Mouse (Mus musculus): Measurements from ENCODE around the gene Suz12. TPM values are rescaled to one million over a fixed set of nuclear protein-coding genes. Genes with fewer than 3 reads are reported as not detected.
"Not testable (repeated sequence)": the region's sequence is repeated elsewhere in the genome, so short reads cannot be mapped to it uniquely, and the experiment has no call there.

Gene Suz12
- total RNA-seq, 4 experiments from 2014 or later: 35.1 to 45.0 (median 42.2) TPM

DNA sequence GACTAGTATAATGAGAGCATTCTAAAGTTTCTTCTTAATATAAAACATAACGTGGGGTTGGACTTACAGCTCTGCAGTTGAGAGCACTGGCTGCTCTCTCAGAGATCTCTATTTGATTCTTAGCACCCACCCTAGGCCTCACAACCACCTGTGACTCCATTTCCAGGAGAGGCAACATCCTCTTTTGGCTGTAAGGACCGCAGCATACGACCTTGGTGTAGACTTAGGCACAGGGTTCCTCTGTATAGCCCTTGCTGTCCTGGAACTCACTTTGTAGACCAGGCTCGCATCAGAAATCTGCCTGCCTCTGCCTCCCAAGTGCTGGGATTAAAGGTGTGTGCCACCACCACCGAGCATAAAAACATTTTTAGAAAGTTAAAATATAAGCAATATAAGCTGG, 1.3 kb upstream of the Suz12 start:
- DNase-seq (ENCODE audit: low spot score in 2 of 2): no peak

DNA sequence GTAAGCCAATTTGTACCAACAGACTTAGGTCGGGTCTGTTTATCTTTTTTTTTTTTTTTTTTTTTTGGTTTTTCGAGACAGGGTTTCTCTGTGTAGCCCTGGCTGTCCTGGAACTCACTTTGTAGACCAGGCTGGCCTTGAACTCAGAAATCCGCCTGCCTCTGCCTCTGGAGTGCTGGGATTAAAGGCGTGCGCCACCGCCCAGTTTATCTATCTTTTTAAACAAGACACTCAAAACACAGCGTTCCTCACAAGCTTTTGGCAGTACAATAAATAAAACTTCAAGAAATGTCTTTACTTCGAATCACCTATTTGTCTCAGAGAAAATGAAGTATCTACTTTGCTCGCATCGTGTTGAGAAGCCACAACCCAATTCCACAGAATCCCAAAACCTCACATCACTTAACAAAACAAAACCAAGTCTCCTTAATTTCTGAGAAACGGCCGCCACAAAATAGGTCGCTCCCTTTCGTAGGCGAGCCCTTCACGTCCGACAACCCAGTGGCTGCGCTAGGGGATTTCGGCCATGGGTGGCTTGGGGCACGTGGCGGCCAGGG, 793 bp upstream of the Suz12 start:
- DNase-seq (ENCODE audit: low spot score in 2 of 2): no peak

DNA sequence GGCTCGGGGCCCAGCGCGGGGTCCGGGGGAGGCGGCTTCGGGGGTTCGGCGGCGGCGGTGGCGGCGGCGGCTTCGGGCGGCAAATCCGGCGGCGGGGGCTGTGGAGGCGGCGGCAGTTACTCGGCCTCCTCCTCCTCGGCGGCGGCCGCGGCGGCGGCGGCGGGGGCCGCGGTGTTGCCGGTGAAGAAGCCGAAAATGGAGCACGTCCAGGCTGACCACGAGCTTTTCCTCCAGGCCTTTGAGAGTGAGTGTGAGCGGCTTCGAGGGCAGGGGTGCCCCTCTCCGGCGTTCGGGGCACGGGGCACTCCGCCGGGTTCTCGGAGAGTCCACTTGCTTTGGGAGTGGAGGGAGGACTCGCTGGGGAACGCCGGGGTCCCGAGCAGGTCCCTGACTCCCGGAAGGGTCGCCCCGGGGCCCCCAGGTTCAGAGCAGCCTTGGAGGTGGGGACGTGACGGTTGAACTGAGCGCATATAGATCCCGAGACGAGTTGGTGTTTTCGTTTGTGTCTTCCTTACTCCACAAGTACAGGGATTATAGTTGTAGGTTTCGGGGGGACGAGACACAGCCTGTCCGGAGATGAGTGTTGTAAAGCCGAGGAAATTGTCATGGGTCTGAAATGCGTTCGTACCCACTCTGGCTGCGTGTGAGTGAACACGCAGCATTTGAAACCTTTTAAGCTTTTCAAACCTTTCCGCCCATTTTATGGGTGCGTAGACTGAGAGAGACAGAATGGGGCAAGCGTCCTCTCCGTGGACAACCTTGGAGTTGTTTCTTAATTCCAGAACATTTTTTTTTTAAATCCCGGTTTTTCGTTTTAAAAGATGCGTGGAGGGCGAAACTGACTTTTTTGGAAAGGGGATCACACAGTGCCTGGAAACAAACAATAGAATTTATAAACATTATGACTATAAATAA, 707 bp downstream of the Suz12 start:
- DNase-seq (ENCODE audit: low spot score in 2 of 2): peak in 1 of 2 experiments; percentile 15

DNA sequence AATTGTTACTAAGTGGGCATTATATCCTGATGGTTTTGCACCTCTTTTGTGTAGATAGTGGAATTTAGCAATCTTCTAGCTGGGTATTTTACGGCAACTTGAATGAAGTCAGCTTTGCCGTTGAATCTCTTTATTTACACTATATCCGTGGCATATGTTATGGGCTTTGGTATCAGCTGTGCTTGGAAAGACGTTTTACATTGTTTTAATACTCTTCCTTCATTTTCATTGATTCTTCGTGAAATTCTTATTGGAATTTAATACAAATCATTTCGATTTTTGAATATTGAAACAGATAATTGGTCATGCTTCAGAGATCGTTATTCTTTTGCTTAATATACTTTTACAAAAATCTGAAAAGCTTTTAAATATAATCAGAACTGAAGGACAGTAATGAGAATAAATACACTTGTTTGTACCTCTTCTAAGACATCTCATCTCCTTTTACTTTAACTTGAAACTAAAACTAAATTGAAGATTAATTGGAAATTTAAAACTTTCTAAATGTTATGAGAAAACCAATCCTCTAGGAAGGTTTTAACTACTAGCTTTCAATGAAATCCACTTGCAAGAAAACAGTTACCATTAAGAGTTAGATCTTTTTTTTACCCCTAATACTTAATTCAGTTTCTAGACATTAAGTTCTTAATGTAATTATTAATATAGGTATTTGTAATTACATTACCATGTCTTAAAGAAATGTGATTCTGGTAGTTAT, 1.5 kb downstream of the Suz12 start:
- no peak for DNase-seq (ENCODE audit: low spot score in 2 of 2)

DNA sequence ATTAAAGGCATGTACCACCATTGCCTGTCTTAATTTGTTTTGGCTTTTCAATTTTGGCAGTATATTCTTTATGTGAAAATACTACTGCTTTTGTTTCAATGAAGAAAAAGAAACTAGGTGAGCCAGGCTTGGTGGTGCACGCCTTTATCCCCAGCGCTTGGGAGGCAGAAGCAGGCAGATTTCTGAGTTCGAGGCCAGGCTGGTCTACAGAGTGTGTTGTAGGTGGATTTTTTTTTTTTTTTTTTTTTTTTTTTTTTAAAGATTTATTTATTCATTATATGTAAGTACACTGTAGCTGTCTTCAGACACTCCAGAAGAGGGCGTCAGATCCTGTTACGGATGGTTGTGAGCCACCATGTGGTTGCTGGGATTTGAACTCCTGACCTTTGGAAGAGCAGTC, 23.6 kb downstream of the Suz12 start:
- DNase-seq (ENCODE audit: low spot score in 2 of 2): not testable (repeated sequence)

DNA sequence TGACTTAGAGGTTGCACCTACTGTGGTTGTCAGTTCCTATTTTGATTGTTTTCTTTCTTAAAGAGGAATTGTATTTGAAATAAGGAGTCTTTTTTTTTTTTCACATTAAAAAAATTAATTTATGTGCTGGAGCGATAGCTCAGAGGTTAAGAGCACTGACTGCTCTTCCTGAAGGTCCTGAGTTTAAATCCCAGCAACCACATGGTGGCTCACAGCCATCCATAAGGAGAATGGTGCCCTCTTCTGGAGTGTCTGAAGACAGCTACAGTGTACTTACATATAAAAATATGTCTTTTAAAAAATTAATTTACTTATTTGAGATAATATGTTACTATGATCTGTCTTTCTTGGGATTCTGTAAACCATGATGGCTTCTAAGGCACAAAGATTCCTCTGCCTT, 26.9 kb downstream of the Suz12 start:
- no peak for DNase-seq (ENCODE audit: low spot score in 2 of 2)

DNA sequence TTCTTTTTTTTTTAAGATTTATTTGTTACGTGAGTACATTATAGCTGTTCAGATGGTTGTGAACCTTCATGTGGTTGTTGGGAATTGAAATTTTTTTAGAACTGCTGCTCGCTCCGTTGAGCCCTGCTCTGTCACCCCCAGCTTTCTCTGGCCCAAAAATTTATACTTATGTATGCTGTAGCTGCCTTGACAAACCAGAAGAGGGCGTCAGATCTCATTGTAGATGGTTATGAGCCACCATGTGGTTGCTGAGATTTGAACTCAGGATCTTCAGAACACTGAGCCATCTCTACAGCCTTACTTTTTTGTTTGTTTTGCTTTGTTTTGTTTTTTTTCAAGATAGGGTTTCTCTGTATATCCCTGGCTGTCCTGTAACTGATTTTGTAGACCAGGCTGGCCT, 28.4 kb downstream of the Suz12 start:
- no peak for DNase-seq (ENCODE audit: low spot score in 2 of 2)

DNA sequence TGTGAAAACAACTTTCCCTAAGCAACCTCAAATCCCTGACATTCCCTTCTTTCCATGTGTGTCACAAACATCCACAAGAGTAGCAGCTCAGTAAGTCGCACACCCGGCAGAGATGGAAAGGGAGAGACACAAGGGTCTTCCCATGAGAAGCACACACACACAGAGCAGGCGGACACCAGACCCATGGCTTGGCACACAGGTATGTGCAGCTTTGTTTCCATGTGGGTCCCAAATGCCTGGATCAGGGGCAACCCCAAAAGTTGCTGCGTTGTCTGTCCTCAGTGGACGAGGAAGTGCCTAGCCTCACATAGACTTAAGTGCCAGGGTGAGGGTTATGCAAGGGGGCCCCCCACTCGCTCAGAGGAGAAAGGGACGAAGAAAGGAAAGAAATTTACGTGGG, 44.6 kb downstream of the Suz12 start:
- no peak for DNase-seq (ENCODE audit: low spot score in 2 of 2)

DNA sequence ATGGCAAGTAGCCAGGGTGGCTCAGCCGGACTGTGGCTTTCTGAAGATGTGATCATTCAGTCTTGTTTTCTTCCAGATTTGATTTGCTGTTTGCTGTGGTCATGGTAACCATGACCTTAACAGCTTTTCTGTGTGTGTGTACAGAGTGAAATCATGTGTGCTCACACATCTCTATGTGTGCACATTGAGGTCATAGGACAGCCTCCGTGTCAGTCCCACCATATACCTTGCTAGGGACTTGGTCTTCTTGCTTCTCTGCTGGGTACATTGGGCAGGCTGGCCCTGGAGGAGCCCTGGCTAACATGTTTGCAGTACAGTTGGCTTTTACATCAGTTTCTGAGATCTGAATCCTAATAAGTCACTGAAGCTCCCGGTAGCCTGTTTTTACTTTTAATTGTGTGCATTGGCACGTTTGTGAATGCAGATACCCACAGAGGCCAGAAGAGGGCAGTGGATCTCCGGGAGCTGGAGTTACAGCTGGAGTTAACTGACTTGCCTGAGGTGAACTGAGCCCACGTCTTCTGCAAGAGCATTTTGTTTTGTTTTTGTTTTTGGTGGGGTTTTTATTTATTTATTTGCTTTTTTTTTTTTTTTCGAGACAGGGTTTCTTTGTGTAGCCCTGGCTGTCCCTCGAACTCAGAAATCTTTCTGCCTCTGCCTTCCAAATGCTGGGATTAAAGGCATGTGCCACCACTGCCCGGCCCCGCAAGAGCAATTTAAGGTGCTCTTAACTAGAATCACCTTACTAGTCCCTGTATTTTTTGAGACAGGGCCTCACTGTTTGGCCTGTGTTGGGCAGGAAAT, 49.9 kb downstream of the Suz12 start:
- peak in 1 of 2 experiments; percentile 19 for DNase-seq (ENCODE audit: low spot score in 2 of 2)

DNA sequence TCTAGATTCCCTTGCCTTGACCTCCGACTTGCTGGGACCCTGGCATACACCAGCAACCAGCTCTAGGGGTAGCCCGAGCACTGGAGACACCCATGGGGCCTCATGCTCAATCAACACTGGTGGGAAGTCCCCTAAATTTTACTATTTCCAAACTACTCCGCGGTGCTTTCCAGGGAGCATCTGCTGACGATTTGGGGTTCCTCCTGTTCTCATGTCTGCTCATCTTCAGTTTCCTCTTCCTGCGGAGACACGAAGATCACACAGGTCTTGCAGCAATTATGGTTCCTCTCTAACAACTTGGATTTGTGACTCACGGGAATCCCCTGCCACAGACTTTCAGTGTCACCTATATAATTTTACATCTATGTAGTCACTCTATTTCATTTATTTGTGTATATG, 50.5 kb downstream of the Suz12 start:
- no peak for DNase-seq (ENCODE audit: low spot score in 2 of 2)

DNA sequence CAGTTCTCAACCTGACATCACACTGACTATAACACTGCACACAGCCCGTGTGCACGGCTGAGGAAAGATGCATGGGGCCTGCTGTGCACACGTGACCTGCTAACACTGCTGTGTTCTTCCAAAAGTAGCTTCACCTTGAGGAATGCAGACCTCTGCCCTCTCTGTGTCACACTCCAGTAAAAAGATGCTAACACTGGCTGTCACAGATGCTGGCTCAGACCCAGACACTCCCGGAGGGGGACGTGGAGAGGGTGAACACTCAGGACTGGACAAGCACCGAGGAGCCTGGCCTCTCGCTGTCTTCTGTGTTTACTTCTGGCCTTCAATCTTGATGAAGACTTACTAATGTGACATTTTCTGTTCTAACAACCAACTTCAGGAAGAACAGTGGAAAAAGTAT, 54.0 kb downstream of the Suz12 start:
- no peak for DNase-seq (ENCODE audit: low spot score in 2 of 2)

DNA sequence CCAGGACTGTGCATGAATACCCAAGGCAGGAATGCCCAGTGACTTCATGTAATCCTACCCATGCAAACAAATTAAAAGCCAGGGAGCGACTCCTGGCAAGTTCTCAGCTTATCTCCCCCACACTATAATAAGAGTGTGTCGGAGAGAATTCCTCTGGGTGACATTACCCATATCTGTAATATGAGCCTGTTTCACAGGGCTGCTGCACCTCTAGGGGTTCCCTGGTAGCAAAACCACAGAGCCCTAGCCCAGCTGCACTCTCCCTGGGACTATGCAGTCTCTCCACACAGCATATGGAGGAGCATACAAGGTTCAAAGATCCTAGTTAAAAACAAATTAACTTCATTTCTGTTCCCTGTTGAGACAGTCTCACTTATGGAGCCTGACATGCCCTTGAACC, 57.2 kb downstream of the Suz12 start:
- DNase-seq (ENCODE audit: low spot score in 2 of 2): no peak

DNA sequence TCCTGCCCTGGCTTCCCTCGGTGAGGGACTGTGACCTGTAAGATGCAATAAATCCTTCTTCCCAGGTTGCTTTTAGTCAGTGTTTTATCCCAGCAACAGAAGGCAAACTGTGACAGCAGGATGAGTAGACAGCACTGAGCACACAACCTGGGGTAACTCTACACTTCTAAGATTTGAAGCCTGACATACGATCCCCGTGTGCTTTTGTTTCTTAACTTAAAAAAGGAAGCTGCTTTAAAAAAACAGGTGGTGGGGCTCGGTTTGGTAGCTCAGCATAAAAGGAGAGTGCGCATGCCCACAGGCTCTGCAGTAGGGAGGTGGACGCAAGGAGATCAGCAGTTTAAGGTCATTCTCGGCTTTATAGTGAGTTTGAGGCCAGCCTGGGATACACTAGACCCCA, 59.5 kb downstream of the Suz12 start:
- no peak for DNase-seq (ENCODE audit: low spot score in 2 of 2)

DNA sequence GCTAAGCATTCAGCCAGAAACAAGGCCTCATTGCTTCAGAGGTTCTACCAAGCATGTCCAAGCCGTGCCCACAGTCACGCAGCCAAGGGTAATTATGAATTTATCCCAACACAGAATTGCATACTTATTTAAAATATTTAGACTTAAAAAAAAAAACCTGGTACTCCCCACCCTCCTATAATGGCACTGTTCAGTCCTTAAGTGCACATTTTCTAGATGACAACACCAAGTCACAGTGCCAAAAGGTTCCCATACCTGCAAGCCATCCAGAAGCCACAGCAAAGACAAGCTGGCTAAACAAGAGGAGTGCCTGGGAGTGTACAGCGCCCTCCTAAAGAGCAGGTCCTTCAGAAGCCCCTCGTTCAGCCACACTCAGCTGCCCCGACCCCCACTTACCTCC, 60.3 kb downstream of the Suz12 start:
- DNase-seq (ENCODE audit: low spot score in 2 of 2): no peak

DNA sequence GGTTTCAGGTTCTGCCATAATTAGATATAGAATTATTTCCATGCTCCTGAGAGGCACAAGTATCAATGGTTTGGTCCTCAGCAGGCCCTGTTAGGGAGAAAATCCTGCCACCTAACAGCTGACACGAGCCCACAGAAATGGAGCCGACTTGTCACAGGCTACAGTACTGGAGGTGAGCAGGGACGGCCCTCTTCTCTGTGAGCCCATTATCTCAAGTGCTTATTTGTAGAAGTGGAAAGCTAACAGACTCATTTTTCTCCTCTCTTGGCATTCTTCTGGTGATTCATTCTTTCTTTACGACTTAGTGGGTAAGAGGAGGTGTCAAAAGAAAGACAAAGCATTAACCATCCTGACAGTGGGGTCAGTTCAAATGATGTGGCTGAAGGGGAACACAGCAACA, 61.8 kb downstream of the Suz12 start:
- no peak for DNase-seq (ENCODE audit: low spot score in 2 of 2)

DNA sequence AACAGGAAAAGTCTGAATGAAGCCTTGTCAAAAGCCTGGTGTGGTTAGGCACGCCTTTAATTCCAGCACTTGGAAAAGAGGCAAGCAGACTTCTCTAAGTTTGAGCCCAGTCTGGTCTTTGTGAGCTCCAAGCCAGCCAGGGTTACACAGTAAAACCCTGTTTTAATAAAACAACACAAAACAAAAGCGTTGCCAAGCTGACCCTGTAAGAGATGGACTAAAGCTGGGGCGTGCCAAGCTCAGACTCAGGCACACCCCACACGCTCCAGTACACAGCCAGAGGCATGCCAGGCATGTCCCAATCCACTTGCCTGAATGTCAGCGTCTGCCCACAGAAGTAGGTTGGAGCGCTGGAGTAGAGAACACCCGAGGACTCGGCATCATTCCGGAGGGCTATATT, 63.2 kb downstream of the Suz12 start:
- no peak for DNase-seq (ENCODE audit: low spot score in 2 of 2)

DNA sequence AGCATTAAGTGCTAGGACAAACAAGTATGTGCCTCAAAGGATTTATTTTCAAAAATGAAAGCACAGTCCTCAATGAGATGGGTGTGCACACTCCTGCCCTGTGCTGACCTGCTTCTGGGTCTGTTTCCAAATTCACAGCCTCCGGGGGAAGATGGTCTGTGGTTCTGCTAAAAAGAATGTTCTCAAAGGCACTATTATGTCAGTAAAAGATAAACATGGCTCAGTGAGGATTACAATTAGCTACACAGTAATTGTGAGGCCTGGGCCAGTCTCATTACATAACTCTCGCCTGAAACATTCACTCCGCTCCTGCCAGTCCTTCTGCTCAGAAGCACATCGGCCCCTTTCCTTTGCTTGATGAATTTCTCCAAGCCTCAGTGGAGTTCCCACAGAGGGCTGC, 69.3 kb downstream of the Suz12 start:
- DNase-seq (ENCODE audit: low spot score in 2 of 2): peak; percentile 57 to 63

DNA sequence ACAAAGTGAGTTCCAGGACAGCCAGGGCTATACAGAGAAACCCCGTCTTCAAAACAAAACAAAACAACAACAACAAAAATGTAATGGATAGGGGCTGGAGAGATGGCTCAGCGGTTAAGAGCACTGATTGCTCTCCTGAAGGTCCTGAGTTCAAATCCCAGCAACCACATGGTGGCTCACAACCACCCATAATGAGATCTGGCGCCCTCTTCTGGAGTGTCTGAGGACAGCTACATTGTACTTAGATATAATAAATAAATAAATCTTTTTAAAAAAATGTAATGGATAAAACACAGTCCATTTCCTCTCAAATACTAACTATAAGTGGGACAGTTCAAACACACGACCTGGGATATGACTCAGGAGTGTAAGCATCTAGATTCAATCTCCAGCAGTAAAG, 73.5 kb downstream of the Suz12 start:
- DNase-seq (ENCODE audit: low spot score in 2 of 2): not testable (repeated sequence)

DNA sequence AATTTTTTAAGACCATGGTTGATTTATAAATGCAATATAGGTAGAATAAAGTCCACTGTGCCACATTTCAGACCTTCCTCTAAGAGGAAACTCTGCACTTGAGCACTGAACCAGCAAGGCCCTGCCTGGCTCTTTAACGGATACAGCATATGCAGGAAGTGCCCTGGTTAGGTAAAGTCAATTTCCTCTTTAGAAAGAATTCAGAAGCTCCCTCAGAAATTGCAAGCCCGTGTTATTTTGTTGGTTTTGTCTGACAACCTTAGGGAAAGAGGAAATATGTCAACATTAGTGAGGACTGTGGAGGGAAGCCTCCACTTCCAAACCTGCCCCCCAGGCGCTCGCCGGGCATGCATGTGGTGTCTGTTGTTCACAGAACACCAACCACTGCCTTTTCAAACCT, 74.7 kb downstream of the Suz12 start:
- DNase-seq (ENCODE audit: low spot score in 2 of 2): no peak

DNA sequence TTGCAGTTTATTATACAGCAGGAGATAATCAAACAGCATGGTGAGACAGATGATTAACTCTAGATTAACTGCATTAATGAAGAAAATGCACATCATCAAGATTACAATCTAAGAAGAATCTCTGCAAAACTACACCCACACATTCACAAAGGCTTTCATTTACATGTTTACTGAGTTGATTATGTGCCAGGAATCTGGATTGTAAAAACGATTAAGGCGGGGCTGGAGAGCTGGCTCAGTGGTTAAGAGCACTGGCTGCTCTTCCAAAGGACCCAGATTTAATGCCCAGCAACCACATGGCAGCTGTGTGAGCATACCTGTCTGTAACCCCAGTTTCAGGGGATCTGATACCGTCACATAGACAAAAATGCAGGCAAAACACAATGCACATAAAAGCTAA, 76.9 kb downstream of the Suz12 start:
- no peak for DNase-seq (ENCODE audit: low spot score in 2 of 2)

DNA sequence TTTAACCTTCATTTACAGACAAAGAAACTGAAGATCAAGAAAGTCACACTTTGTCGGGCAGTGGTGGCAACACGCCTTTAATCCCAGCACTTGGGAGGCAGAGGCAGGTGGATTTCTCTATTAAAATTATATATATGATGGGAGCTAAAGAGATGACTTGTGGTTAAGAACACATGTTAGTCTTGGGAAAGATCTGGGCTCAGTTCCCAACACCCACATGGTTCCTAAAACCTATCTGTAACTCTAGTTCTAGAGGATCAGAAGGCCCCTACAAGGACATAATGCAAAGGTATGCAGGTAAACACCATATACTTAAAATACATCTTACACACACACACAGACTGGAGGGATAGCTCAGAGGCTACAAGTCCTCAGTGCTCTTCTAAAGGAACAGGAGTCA, 78.1 kb downstream of the Suz12 start:
- no peak for DNase-seq (ENCODE audit: low spot score in 2 of 2)

DNA sequence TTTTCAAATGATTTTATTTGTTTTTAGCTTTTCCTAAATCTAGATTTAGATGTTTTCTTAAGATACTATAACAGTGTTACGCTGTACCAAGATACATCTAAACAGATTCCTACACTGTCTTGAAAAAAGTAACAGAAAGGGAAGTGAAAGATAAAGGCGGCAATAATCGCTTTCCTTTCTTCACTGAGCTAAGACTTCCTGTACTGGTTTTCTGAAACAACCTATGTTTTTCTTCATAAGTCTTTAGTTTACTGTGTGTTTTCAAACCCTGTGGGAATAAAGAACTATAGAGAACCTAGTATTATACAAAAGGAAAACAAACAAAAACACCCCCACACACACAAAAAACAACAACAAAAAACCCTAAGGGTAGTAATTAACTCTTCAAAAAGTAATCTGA, 79.5 kb downstream of the Suz12 start:
- DNase-seq (ENCODE audit: low spot score in 2 of 2): no peak
